Mouse (Mus musculus) forebrain, postnatal 0 days (tissue): Measurements from ENCODE around the gene Bcan. TPM values are rescaled to one million over a fixed set of nuclear protein-coding genes. Genes with fewer than 3 reads are reported as not detected.

ENCODE experiments used
- ATAC-seq: fragments of 200-750 bp; cut with Nextera tagmentation; 2 replicates; pipeline ENCODE4 v1.8.0; 2017; ENCODE audit warnings: mild to moderate bottlenecking, moderate library complexity
- DNase-seq: peaks from one replicate; pipeline ENCODE4 v3.0.0-alpha.2; 2015
- H3K27ac ChIP-seq: fragments of 300-500 bp; sonication (generic); 2 replicates; pipeline ENCODE4 v1.5.1; 2014; ENCODE audit warnings: low read depth, mild to moderate bottlenecking, antibody characterized with exemption, low read length, moderate library complexity, mixed read lengths
- H3K27me3 ChIP-seq: fragments of 300-500 bp; sonication (generic); 2 replicates; pipeline ENCODE4 v1.6.1; 2014; ENCODE audit warnings: mild to moderate bottlenecking, low read length, mixed read lengths; ENCODE audit not compliant: insufficient read depth
- H3K36me3 ChIP-seq: fragments of 300-500 bp; sonication (generic); 2 replicates; pipeline ENCODE4 v1.6.1; 2014; ENCODE audit warnings: mild to moderate bottlenecking, moderate library complexity; ENCODE audit not compliant: insufficient read depth
- H3K4me1 ChIP-seq: fragments of 300-500 bp; sonication (generic); 2 replicates; pipeline ENCODE4 v1.6.1; 2014; ENCODE audit warnings: antibody characterized with exemption; ENCODE audit not compliant: insufficient read depth
- H3K4me2 ChIP-seq: fragments of 300-500 bp; sonication (generic); 2 replicates; pipeline ENCODE4 v1.6.1; 2014; ENCODE audit warnings: low read depth, mild to moderate bottlenecking, moderate library complexity
- H3K4me3 ChIP-seq: fragments of 300-500 bp; sonication (generic); 2 replicates; pipeline ENCODE4 v1.5.1; 2014; ENCODE audit warnings: low read depth, low read length, mixed read lengths
- H3K9ac ChIP-seq: fragments of 300-500 bp; sonication (generic); 2 replicates; pipeline ENCODE4 v1.6.1; 2014; ENCODE audit warnings: mild to moderate bottlenecking
- H3K9me3 ChIP-seq: fragments of 300-500 bp; sonication (generic); 2 replicates; pipeline ENCODE4 v1.6.1; 2016; ENCODE audit warnings: low read length
- CTCF ChIP-seq: sonication (generic); IDR thresholded peaks from 2 replicates; pipeline ENCODE4 v1.5.1; 2016; ENCODE audit warnings: antibody characterized with exemption, control low read depth, low read depth
- WGBS: fragments of 180-500 bp; shearing (Covaris S2); extraction: QIAGEN DNeasy Blood & Tissue Kit; methylation state at CpG from one replicate; pipeline ENCODE4 v1.1.7; 2014; 5-methylcytosine and 5-hydroxymethylcytosine counted together
- polyA plus RNA-seq: library from polyadenylated mRNA; unstranded; fragments of >200 nt; fragmentation: Nextera tagmentation; extraction: Ambion mirVana; gene quantifications from 2 replicates; pipeline ENCODE4 v1.2.1, GENCODE M21; 2015
- total RNA-seq: library from RNA; depleted of rRNA; stranded (reverse); fragments of >200 nt; gene quantifications from 2 replicates; pipeline ENCODE4 v1.2.3, GENCODE M21; 2014

The Bcan gene
- total and polyA plus RNA-seq, 2 experiments from 2014 or later: 133 to 146 TPM

DNA sequence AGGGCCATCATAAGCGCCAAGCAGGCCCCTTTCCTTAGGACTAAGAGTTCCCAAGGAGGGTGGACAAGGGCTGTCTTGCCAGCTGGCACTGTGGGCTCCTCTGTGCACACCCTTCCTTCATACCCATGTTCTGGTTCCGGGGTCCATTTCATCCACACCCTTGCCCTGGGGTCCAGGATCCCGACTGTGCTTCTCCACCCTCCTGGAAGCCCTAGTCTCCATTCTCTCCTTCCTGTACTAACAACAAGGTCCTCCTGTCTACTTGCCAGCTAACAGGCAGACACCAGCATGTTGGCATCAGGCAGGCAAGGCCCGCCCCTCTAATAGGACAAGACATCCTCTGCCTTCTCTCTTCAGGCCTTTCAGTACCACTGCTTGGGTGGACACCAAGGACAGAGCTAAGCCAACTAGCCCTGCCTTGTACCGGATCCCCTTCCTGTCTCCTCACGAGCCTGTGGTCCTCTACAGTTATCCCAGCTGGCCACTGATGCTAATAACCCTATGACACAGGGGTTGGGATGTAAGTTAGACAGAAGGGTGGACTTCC is 18.7 kb downstream of the Bcan start:
- WGBS: 80% methylated on average over 6 of the region's 6 CpGs
- H3K27me3 ChIP-seq: no peaks in the 10 kb centered on the region
- DNase-seq: no peak
- H3K4me1 ChIP-seq: peaks cover 7% of the 10 kb centered on the region; the same call in 1 of the 2 replicates
- H3K36me3 ChIP-seq: no peaks in the 10 kb centered on the region
- no peak for TF ChIP-seq CTCF
- ATAC-seq: no peak
- no peak overlapping the region for H3K4me2 ChIP-seq
- no peaks in the 10 kb centered on the region for H3K9me3 ChIP-seq
- H3K27ac ChIP-seq: no peak overlapping the region
- H3K9ac ChIP-seq: no peak overlapping the region
- no peak overlapping the region for H3K4me3 ChIP-seq

- H3K4me1 ChIP-seq: peaks cover 7% of the 10 kb centered on the region; the same call in 1 of the 2 replicates
- H3K4me3 ChIP-seq: no peak overlapping the region
- H3K27me3 ChIP-seq: no peaks in the 10 kb centered on the region
- no peak overlapping the region for H3K27ac ChIP-seq
- no peak overlapping the region for H3K4me2 ChIP-seq
- H3K36me3 ChIP-seq: no peaks in the 10 kb centered on the region
- WGBS: 71% methylated on average over 5 of the region's 5 CpGs
- TF ChIP-seq CTCF: no peak
- DNase-seq: no peak
- H3K9ac ChIP-seq: no peak overlapping the region
- ATAC-seq: no peak
- H3K9me3 ChIP-seq: no peaks in the 10 kb centered on the region
Measured at GRCm38 (mm10) chr3:87980728-87981127, 19.3 kb downstream of the Bcan start.

DNA sequence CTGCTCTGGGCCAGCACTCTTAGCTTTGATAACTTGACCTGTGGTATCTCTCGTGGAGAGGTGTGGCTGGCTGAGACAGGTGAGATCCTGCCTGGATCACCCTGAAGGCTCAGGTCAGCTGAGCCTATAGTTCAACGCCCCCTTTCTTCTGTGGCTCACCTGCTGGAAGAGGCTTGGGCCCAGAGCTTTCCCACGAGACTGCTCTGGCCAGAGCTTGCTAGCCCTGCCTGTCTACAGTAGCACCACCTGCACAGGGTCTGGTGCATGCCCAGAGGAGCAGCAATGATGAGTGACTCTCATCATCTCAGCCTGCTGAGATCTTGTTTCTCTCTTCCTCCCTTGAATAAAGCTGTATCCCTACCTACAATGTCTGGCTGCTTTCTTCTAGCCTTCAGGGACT is 19.9 kb downstream of the Bcan start:
- 63% methylated on average over 3 of the region's 3 CpGs for WGBS
- no peak overlapping the region for H3K4me2 ChIP-seq
- no peaks in the 10 kb centered on the region for H3K27me3 ChIP-seq
- no peaks in the 10 kb centered on the region for H3K9me3 ChIP-seq
- no peak for TF ChIP-seq CTCF
- no peak overlapping the region for H3K4me3 ChIP-seq
- no peak overlapping the region for H3K9ac ChIP-seq
- H3K27ac ChIP-seq: no peak overlapping the region
- DNase-seq (no peak), ATAC-seq (no peak)
- no peaks in the 10 kb centered on the region for H3K36me3 ChIP-seq
- H3K4me1 ChIP-seq: peaks cover 7% of the 10 kb centered on the region; the same call in 1 of the 2 replicates

GRCm38 (mm10) chr3:87979493-87979892 is 20.5 kb downstream of the Bcan start:
- Histone ChIP-seq H3K27ac (no peak overlapping the region), H3K4me3 (no peak overlapping the region), H3K27me3 (no peaks in the 10 kb centered on the region), H3K36me3 (no peaks in the 10 kb centered on the region), H3K9me3 (no peaks in the 10 kb centered on the region), H3K4me1 (peaks cover 7% of the 10 kb centered on the region; the same call in 1 of the 2 replicates), H3K4me2 (no peak overlapping the region), H3K9ac (no peak overlapping the region)
- no peak for DNase-seq
- TF ChIP-seq CTCF: no peak
- 84% methylated on average over 5 of the region's 5 CpGs for WGBS
- ATAC-seq: no peak

- no peak for TF ChIP-seq CTCF
- 7% methylated on average over 12 of the region's 12 CpGs for WGBS
- H3K27ac ChIP-seq: no peak overlapping the region
- H3K36me3 ChIP-seq: no peaks in the 10 kb centered on the region
- ATAC-seq: peak; percentile 72
- no peaks in the 10 kb centered on the region for H3K9me3 ChIP-seq
- H3K9ac ChIP-seq: peak overlapping the region; percentile 10; the same call in 1 of the 2 replicates
- H3K27me3 ChIP-seq: 0 out of 2 replicates have a peak, but pooled peaks cover 5% of the 10 kb centered on the region
- peak; percentile 66 for DNase-seq
- H3K4me1 ChIP-seq: 0 out of 2 replicates have a peak, but pooled peaks cover 5% of the 10 kb centered on the region
- H3K4me3 ChIP-seq: no peak overlapping the region
- peak overlapping the region; percentile 91 for H3K4me2 ChIP-seq
Measured at GRCm38 (mm10) chr3:87974381-87974987, 25.5 kb downstream of the Bcan start.

DNA sequence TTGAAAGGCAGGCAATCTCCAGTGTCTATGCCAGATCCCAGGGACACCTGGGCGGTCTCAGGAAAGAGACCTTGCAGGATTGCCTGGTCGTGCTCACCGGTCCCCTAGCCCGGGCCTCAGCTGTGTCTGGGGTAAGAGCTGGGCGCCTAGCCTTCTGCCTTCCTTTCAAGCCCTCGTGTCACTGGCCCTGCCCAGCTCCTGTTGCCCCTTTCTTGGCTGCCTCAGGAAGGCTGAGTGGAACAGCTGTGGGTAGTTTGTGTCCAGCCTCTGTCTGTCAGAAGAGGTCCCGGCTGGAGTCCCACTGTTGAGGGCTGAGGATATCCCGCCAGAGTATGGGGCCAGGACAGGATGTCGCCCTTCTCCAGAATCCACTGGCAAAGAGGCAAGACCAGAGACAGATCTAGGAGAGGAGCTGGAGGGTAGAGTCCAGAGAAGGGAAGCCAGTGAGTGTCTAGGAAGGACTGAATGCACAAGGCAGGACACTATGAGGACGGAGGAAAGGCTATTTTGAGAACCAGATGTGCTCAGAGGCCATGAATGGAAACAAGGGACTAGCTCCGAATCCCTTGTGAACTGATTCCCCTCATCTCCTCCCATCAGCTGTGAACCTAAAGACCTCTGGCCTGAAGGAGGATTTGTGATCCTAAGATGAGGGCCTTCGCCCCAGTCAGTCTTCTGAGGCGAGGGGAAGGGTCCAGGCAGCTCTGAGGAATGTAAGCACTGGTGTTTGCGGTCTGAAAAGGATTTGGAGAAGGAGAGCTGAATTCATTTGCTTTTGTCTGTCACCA is 26.2 kb downstream of the Bcan start:
- no peak for TF ChIP-seq CTCF
- Histone ChIP-seq H3K9me3 (no peaks in the 10 kb centered on the region), H3K4me1 (0 out of 2 replicates have a peak, but pooled peaks cover 5% of the 10 kb centered on the region), H3K27ac (peak overlapping the region; percentile 64; the same call in 1 of the 2 replicates), H3K9ac (peak overlapping the region; percentile 10; the same call in 1 of the 2 replicates), H3K4me2 (peak overlapping the region; percentile 91), H3K27me3 (0 out of 2 replicates have a peak, but pooled peaks cover 5% of the 10 kb centered on the region), H3K36me3 (no peaks in the 10 kb centered on the region), H3K4me3 (peak overlapping the region; percentile 14; the same call in 1 of the 2 replicates)
- no peak; the same call in 1 of the 2 replicates for ATAC-seq
- 18% methylated on average over 14 of the region's 14 CpGs for WGBS
- DNase-seq: no peak
